Mouse (Mus musculus) neural tube, embryonic 11.5 days (tissue): Measurements from ENCODE around the gene Bcam. TPM values are rescaled to one million over a fixed set of nuclear protein-coding genes. Genes with fewer than 3 reads are reported as not detected.

ENCODE experiments used
- ATAC-seq: fragments of 200-750 bp; cut with Nextera tagmentation; 2 replicates; pipeline ENCODE4 v1.8.0; 2017; ENCODE audit warnings: moderate number of reproducible peaks, mild to moderate bottlenecking, moderate TSS enrichment, moderate library complexity; ENCODE audit not compliant: insufficient read depth, low FRiP score, low TSS enrichment
- DNase-seq: peaks from one replicate; pipeline ENCODE4 v3.0.0-alpha.2; 2015; ENCODE audit warnings: low spot score
- H3K27ac ChIP-seq: fragments of 300-500 bp; sonication (generic); 2 replicates; pipeline ENCODE4 v1.5.1; 2014; ENCODE audit warnings: low read depth, mild to moderate bottlenecking, low read length
- H3K27me3 ChIP-seq: fragments of 300-500 bp; sonication (generic); 2 replicates; pipeline ENCODE4 v1.6.1; 2014; ENCODE audit warnings: mild to moderate bottlenecking, low read length, mixed read lengths; ENCODE audit not compliant: control insufficient read depth, insufficient read depth
- H3K36me3 ChIP-seq: fragments of 300-500 bp; sonication (generic); 2 replicates; pipeline ENCODE4 v1.6.1; 2014; ENCODE audit warnings: mild to moderate bottlenecking, low read length, moderate library complexity, mixed read lengths; ENCODE audit not compliant: control insufficient read depth, insufficient read depth
- H3K4me1 ChIP-seq: fragments of 300-500 bp; sonication (generic); 2 replicates; pipeline ENCODE4 v1.6.1; 2014; ENCODE audit warnings: low read length, mixed read lengths; ENCODE audit not compliant: control insufficient read depth, insufficient read depth
- H3K4me2 ChIP-seq: fragments of 300-500 bp; sonication (generic); 2 replicates; pipeline ENCODE4 v1.6.1; 2014; ENCODE audit warnings: low read depth, mild to moderate bottlenecking, moderate library complexity
- H3K4me3 ChIP-seq: fragments of 300-500 bp; sonication (generic); 2 replicates; pipeline ENCODE4 v1.5.1; 2014; ENCODE audit warnings: low read depth, low read length
- H3K9ac ChIP-seq: fragments of 300-500 bp; sonication (generic); 2 replicates; pipeline ENCODE4 v1.6.1; 2014; ENCODE audit warnings: mild to moderate bottlenecking, low read length
- H3K9me3 ChIP-seq: fragments of 300-500 bp; sonication (generic); 2 replicates; pipeline ENCODE4 v1.6.1; 2016; ENCODE audit warnings: low read length; ENCODE audit not compliant: control insufficient read depth
- WGBS: fragments of 180-500 bp; shearing (Covaris S2); extraction: QIAGEN DNeasy Blood & Tissue Kit; methylation state at CpG from one replicate; pipeline ENCODE4 v1.1.7; 2014; 5-methylcytosine and 5-hydroxymethylcytosine counted together
- polyA plus RNA-seq: library from polyadenylated mRNA; unstranded; fragments of >200 nt; fragmentation: Nextera tagmentation; extraction: Ambion mirVana; gene quantifications from 2 replicates; pipeline ENCODE4 v1.2.1, GENCODE M21; 2014

The Bcam gene
- polyA plus RNA-seq, 1 experiment from 2014 or later = 21.1 TPM

- Histone ChIP-seq H3K9me3 (no peaks in the 10 kb centered on the region), H3K27me3 (no peaks in the 10 kb centered on the region), H3K4me3 (no peak overlapping the region), H3K27ac (no peak overlapping the region), H3K4me2 (no peak overlapping the region), H3K36me3 (peaks cover 15% of the 10 kb centered on the region), H3K4me1 (peaks cover 3% of the 10 kb centered on the region; the same call in 1 of the 2 replicates), H3K9ac (no peak overlapping the region)
- 88% methylated on average over 16 of the region's 16 CpGs for WGBS
- DNase-seq = no peak
- ATAC-seq = no peak
Measured at GRCm38 (mm10) chr7:19736389-19737057, 34.3 kb downstream of the Bcam start.

GRCm38 (mm10) chr7:19734178-19734666 lies 36.6 kb downstream of the Bcam start:
- WGBS = 90% methylated on average over 10 of the region's 10 CpGs

GRCm38 (mm10) chr7:19726541-19726940 lies 44.3 kb downstream of the Bcam start:
- Histone ChIP-seq H3K9me3 (no peaks in the 10 kb centered on the region), H3K4me3 (no peak overlapping the region), H3K9ac (no peak overlapping the region), H3K36me3 (peaks cover 31% of the 10 kb centered on the region), H3K4me2 (no peak overlapping the region), H3K4me1 (no peaks in the 10 kb centered on the region), H3K27me3 (no peaks in the 10 kb centered on the region), H3K27ac (no peak overlapping the region)
- no peak for ATAC-seq
- WGBS = 92% methylated on average over 4 of the region's 4 CpGs
- no peak for DNase-seq

More at GRCm38 (mm10) chr7:19734178-19734666, 36.6 kb downstream of the Bcam start:
- no peak overlapping the region for H3K9ac ChIP-seq
- no peaks in the 10 kb centered on the region for H3K4me1 ChIP-seq
- DNase-seq = no peak
- H3K27me3 ChIP-seq = no peaks in the 10 kb centered on the region
- peaks cover 24% of the 10 kb centered on the region for H3K36me3 ChIP-seq
- H3K4me3 ChIP-seq = no peak overlapping the region
- H3K4me2 ChIP-seq = no peak overlapping the region
- no peak for ATAC-seq
- H3K27ac ChIP-seq = no peak overlapping the region
- no peaks in the 10 kb centered on the region for H3K9me3 ChIP-seq

- H3K36me3 ChIP-seq = peaks cover 20% of the 10 kb centered on the region
Measured at GRCm38 (mm10) chr7:19724167-19724566, 46.6 kb downstream of the Bcam start.

GRCm38 (mm10) chr7:19722754-19723195 lies 48.0 kb downstream of the Bcam start:
- no peaks in the 10 kb centered on the region for H3K9me3 ChIP-seq
- DNase-seq (no peak), ATAC-seq (no peak)
- H3K4me1 ChIP-seq = no peaks in the 10 kb centered on the region
- no peaks in the 10 kb centered on the region for H3K27me3 ChIP-seq
- no peak overlapping the region for H3K9ac ChIP-seq
- H3K27ac ChIP-seq = no peak overlapping the region
- H3K4me2 ChIP-seq = no peak overlapping the region
- peaks cover 14% of the 10 kb centered on the region for H3K36me3 ChIP-seq
- H3K4me3 ChIP-seq = no peak overlapping the region
- WGBS = 92% methylated on average over 6 of the region's 6 CpGs

More at GRCm38 (mm10) chr7:19724167-19724566, 46.6 kb downstream of the Bcam start:
- H3K4me2 ChIP-seq = no peak overlapping the region
- no peaks in the 10 kb centered on the region for H3K9me3 ChIP-seq
- H3K4me3 ChIP-seq = no peak overlapping the region
- H3K4me1 ChIP-seq = no peaks in the 10 kb centered on the region
- H3K27ac ChIP-seq = no peak overlapping the region
- WGBS = 95% methylated on average over 12 of the region's 12 CpGs
- DNase-seq = no peak
- ATAC-seq = no peak
- H3K9ac ChIP-seq = no peak overlapping the region
- H3K27me3 ChIP-seq = no peaks in the 10 kb centered on the region

GRCm38 (mm10) chr7:19719200-19719599 lies 51.6 kb downstream of the Bcam start:
- Histone ChIP-seq H3K4me1 (peaks cover 5% of the 10 kb centered on the region), H3K9me3 (no peaks in the 10 kb centered on the region), H3K27me3 (no peaks in the 10 kb centered on the region), H3K4me3 (no peak overlapping the region), H3K9ac (no peak overlapping the region), H3K27ac (no peak overlapping the region), H3K4me2 (no peak overlapping the region), H3K36me3 (peaks cover 2% of the 10 kb centered on the region; the same call in 1 of the 2 replicates)
- DNase-seq (no peak), ATAC-seq (no peak)
- 89% methylated on average over 4 of the region's 4 CpGs for WGBS

GRCm38 (mm10) chr7:19718297-19718952 lies 52.4 kb downstream of the Bcam start:
- no peak for DNase-seq
- no peak overlapping the region for H3K4me2 ChIP-seq
- no peak overlapping the region for H3K9ac ChIP-seq
- no peaks in the 10 kb centered on the region for H3K27me3 ChIP-seq
- no peaks in the 10 kb centered on the region for H3K9me3 ChIP-seq
- H3K4me3 ChIP-seq = no peak overlapping the region
- H3K36me3 ChIP-seq = peaks cover 2% of the 10 kb centered on the region; the same call in 1 of the 2 replicates
- WGBS = 96% methylated on average over 5 of the region's 5 CpGs
- H3K4me1 ChIP-seq = peaks cover 7% of the 10 kb centered on the region
- H3K27ac ChIP-seq = no peak overlapping the region
- ATAC-seq = no peak

GRCm38 (mm10) chr7:19717346-19717745 lies 53.5 kb downstream of the Bcam start:
- H3K9ac ChIP-seq = no peak overlapping the region
- no peak overlapping the region for H3K27ac ChIP-seq
- 86% methylated on average over 4 of the region's 4 CpGs for WGBS
- no peak overlapping the region for H3K4me3 ChIP-seq
- peaks cover 7% of the 10 kb centered on the region for H3K4me1 ChIP-seq
- no peak for DNase-seq
- ATAC-seq = no peak
- H3K4me2 ChIP-seq = no peak overlapping the region
- no peaks in the 10 kb centered on the region for H3K27me3 ChIP-seq
- H3K9me3 ChIP-seq = no peaks in the 10 kb centered on the region
- peaks cover 2% of the 10 kb centered on the region; the same call in 1 of the 2 replicates for H3K36me3 ChIP-seq
